Mouse (Mus musculus) lung, postnatal 0 days (tissue): ENCODE results near the gene Ddx5.

ENCODE experiments used
- CTCF ChIP-seq: IDR thresholded peaks from 2 replicates; pipeline ENCODE4 v1.5.1; 2016; ENCODE audit warnings: antibody characterized with exemption, mild to moderate bottlenecking
- EP300 ChIP-seq: IDR thresholded peaks from 2 replicates; pipeline ENCODE4 v1.6.1; 2016; ENCODE audit warnings: antibody characterized with exemption, mild to moderate bottlenecking, control low read depth

DNA sequence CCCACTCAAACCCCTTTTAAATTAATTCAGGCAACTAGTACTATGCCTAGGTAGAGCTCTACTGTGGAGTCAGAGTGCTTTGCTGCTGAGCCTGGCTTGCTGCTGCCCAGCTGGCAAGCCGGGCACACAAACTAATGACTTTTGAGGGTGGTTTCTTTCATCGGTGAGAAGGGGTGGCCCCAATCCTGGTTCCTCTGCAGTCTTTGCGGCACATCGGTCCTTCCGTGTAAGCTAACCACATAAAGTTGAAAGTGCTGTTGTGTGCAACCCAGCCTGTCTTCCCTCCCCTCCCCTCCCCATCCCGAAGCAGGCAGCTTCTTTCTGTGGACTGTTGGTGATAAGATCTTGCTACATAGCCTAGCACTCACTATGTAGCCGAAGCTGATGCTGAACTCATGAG, 36.9 kb downstream of the Ddx5 start:
- TF ChIP-seq CTCF (no peak), EP300 (no peak)
